Mouse (Mus musculus) neural tube, embryonic 11.5 days (tissue): Measurements from ENCODE around the gene Taok3. TPM values are rescaled to one million over a fixed set of nuclear protein-coding genes. Genes with fewer than 3 reads are reported as not detected.

ENCODE experiments used
- ATAC-seq: fragments of 200-750 bp; cut with Nextera tagmentation; 2 replicates; pipeline ENCODE4 v1.8.0; 2017; ENCODE audit warnings: moderate number of reproducible peaks, mild to moderate bottlenecking, moderate TSS enrichment, moderate library complexity; ENCODE audit not compliant: insufficient read depth, low FRiP score, low TSS enrichment
- DNase-seq: peaks from one replicate; pipeline ENCODE4 v3.0.0-alpha.2; 2015; ENCODE audit warnings: low spot score
- H3K27ac ChIP-seq: fragments of 300-500 bp; sonication (generic); 2 replicates; pipeline ENCODE4 v1.5.1; 2014; ENCODE audit warnings: low read depth, mild to moderate bottlenecking, low read length
- H3K27me3 ChIP-seq: fragments of 300-500 bp; sonication (generic); 2 replicates; pipeline ENCODE4 v1.6.1; 2014; ENCODE audit warnings: mild to moderate bottlenecking, low read length, mixed read lengths; ENCODE audit not compliant: control insufficient read depth, insufficient read depth
- H3K36me3 ChIP-seq: fragments of 300-500 bp; sonication (generic); 2 replicates; pipeline ENCODE4 v1.6.1; 2014; ENCODE audit warnings: mild to moderate bottlenecking, low read length, moderate library complexity, mixed read lengths; ENCODE audit not compliant: control insufficient read depth, insufficient read depth
- H3K4me1 ChIP-seq: fragments of 300-500 bp; sonication (generic); 2 replicates; pipeline ENCODE4 v1.6.1; 2014; ENCODE audit warnings: low read length, mixed read lengths; ENCODE audit not compliant: control insufficient read depth, insufficient read depth
- H3K4me2 ChIP-seq: fragments of 300-500 bp; sonication (generic); 2 replicates; pipeline ENCODE4 v1.6.1; 2014; ENCODE audit warnings: low read depth, mild to moderate bottlenecking, moderate library complexity
- H3K4me3 ChIP-seq: fragments of 300-500 bp; sonication (generic); 2 replicates; pipeline ENCODE4 v1.5.1; 2014; ENCODE audit warnings: low read depth, low read length
- H3K9ac ChIP-seq: fragments of 300-500 bp; sonication (generic); 2 replicates; pipeline ENCODE4 v1.6.1; 2014; ENCODE audit warnings: mild to moderate bottlenecking, low read length
- H3K9me3 ChIP-seq: fragments of 300-500 bp; sonication (generic); 2 replicates; pipeline ENCODE4 v1.6.1; 2016; ENCODE audit warnings: low read length; ENCODE audit not compliant: control insufficient read depth
- WGBS: fragments of 180-500 bp; shearing (Covaris S2); extraction: QIAGEN DNeasy Blood & Tissue Kit; methylation state at CpG from one replicate; pipeline ENCODE4 v1.1.7; 2014; 5-methylcytosine and 5-hydroxymethylcytosine counted together
- polyA plus RNA-seq: library from polyadenylated mRNA; unstranded; fragments of >200 nt; fragmentation: Nextera tagmentation; extraction: Ambion mirVana; gene quantifications from 2 replicates; pipeline ENCODE4 v1.2.1, GENCODE M21; 2014

Taok3 gene
- polyA plus RNA-seq, 1 experiment from 2014 or later: 20.3 TPM

DNA sequence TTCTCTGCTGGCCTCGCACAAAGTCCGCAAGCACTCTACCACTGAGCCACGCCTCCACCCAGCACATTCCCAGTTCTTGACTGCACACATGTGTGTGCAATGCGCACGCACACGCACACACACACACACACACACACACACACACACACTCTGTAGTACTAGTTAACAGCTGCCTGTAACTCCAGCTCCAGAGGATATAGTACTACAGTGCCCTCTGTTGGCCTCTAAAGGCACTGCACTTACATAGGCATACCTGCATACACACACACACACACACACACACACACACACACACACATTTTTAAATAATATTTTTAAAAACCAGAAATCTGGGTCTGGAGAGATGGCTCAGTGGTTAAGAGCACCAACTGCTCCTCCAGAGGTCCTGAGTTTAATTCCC lies 157.9 kb downstream of the Taok3 start:
- Histone ChIP-seq H3K9ac (no peak overlapping the region), H3K27ac (no peak overlapping the region), H3K9me3 (no peaks in the 10 kb centered on the region), H3K36me3 (peaks cover 3% of the 10 kb centered on the region; the same call in 1 of the 2 replicates), H3K4me1 (no peaks in the 10 kb centered on the region), H3K4me3 (no peak overlapping the region), H3K4me2 (no peak overlapping the region), H3K27me3 (no peaks in the 10 kb centered on the region)
- 96% methylated on average over 6 of the region's 6 CpGs for WGBS
- ATAC-seq (no peak), DNase-seq (no peak)

DNA sequence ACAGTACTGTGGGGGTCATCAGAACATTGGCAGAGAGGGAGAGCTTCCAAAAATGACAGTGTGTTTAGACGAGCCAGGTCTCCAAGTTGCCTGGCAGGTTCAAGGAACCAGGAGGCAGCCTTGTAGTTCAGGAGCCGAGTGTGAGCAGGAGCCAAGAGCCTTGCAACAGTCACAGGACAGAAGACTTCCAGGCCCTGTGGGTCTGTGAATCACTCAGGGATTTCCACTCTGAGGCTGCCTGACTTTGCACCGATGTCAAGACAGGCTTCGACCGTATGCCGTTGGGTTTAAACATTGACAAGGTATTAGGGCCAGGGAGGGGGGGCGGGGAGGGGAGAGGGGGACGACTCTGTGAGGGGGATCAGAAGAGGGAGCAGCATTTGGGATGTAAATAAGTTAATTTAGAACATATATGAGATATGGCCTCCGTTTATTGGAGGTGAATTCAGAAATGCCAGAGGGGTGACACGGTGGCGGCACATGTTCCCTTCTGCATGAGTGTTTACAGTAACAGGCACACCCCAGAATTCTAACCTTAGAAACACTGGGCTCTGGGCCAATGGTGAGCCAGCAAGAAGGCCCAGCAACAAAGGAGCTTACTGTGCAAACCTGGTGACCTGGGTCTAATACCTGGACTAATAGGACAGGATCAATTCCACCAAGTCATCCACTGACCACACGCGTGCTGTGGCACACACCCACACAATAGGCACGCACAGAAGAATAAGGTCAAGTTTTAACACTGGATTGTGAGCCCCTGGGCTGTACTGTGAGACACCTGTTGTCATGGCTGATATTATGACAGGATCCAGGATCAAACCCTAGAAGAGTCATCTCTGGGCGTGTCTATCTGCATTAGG lies 159.1 kb downstream of the Taok3 start:
- Histone ChIP-seq H3K9ac (no peak overlapping the region), H3K4me1 (no peaks in the 10 kb centered on the region), H3K27me3 (no peaks in the 10 kb centered on the region), H3K27ac (no peak overlapping the region), H3K36me3 (peaks cover 4% of the 10 kb centered on the region; the same call in 1 of the 2 replicates), H3K4me2 (no peak overlapping the region), H3K4me3 (no peak overlapping the region), H3K9me3 (no peaks in the 10 kb centered on the region)
- DNase-seq (no peak), ATAC-seq (no peak)
- WGBS: 94% methylated on average over 15 of the region's 15 CpGs

DNA sequence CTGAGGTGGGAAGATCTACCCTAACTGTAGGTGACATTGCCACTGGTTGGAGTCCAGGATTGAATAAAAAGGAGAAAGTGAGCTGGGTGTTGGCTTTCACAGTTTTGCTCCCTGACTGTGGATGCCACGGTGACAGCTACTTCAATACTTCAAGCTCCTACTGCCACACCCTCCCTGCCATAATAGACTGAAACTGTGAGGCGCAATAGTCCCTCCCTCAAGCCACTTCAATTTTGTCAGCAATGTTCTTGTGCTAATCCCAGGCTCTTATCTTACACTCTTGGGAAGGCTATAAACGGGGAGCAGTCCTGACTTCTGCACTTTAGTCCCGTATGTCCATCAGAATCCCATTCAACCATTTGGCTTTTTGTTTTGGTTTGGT lies 159.7 kb downstream of the Taok3 start:
- H3K27me3 ChIP-seq: no peaks in the 10 kb centered on the region
- H3K4me1 ChIP-seq: no peaks in the 10 kb centered on the region
- ATAC-seq (no peak), DNase-seq (no peak)
- no peak overlapping the region for H3K4me2 ChIP-seq
- H3K4me3 ChIP-seq: no peak overlapping the region
- peaks cover 6% of the 10 kb centered on the region; the same call in 1 of the 2 replicates for H3K36me3 ChIP-seq
- 78% methylated on average over 4 of the region's 4 CpGs for WGBS
- H3K9me3 ChIP-seq: no peaks in the 10 kb centered on the region
- no peak overlapping the region for H3K9ac ChIP-seq
- H3K27ac ChIP-seq: no peak overlapping the region

DNA sequence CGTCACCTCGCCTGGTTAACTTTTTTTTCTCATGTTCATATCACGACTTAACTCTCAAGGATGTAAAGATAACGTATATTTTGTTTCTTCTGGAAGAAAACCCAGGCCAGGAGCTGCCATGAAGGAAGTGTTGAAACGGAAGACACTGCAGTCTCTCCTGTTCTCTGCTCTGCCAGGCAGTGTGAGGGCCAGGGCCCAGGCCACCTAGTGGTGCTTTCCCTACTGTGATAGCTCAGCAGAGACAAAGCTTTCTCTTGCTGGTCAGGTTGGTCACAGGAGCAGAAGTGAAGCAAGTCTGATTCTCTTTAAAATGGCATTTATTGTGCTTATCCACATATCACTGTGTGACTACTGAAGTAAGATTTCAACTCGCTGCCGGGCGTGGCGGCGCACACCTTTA lies 161.6 kb downstream of the Taok3 start:
- Histone ChIP-seq H3K27ac (no peak overlapping the region), H3K4me1 (peaks cover 9% of the 10 kb centered on the region), H3K27me3 (no peaks in the 10 kb centered on the region), H3K9ac (no peak overlapping the region), H3K36me3 (peaks cover 6% of the 10 kb centered on the region; the same call in 1 of the 2 replicates), H3K4me3 (no peak overlapping the region), H3K4me2 (no peak overlapping the region), H3K9me3 (no peaks in the 10 kb centered on the region)
- DNase-seq (no peak), ATAC-seq (no peak)
- WGBS: 92% methylated on average over 10 of the region's 10 CpGs

DNA sequence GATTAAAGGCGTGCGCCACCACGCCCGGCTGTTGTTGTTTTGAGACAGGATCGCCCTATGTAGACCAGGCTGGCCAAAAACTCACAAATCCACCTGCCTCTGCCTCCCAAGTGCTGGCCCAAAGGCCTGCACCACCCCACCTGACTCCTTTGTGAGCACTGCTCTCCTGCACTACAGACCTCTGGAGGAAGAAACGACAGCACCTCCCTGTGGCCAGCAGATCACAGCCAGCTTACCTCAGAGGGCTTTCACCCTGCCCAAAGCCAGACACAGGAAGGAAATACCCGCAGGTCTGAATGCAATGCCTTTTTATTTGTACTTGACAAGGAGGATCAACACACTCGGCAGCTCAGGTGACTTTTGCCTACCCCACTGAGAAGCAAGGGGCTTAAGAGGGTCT lies 162.4 kb downstream of the Taok3 start:
- no peak overlapping the region for H3K27ac ChIP-seq
- H3K36me3 ChIP-seq: peaks cover 6% of the 10 kb centered on the region; the same call in 1 of the 2 replicates
- H3K9ac ChIP-seq: no peak overlapping the region
- no peak overlapping the region for H3K4me3 ChIP-seq
- H3K4me1 ChIP-seq: peaks cover 10% of the 10 kb centered on the region
- ATAC-seq (no peak), DNase-seq (no peak)
- no peaks in the 10 kb centered on the region for H3K27me3 ChIP-seq
- WGBS: 89% methylated on average over 8 of the region's 8 CpGs
- no peaks in the 10 kb centered on the region for H3K9me3 ChIP-seq
- H3K4me2 ChIP-seq: no peak overlapping the region

DNA sequence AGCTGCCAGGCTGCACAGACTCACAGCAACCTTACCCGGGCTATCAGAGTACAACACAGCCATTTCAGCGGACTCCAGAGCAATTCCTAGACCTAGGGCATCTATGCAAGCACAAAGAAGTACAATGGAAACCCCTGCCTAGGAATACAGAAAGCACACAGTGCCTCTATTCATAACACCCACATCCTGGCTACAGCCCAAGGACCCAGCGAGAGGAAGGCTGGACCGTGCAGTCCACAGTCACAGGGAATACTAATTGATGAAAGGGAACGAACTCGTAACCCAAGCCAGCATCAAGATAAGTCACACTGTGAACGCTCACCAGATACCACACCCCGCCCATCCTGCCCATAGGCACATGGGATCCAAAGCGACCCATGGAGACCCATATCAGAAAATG lies 164.1 kb downstream of the Taok3 start:
- Histone ChIP-seq H3K27ac (no peak overlapping the region), H3K9ac (no peak overlapping the region), H3K4me1 (peaks cover 14% of the 10 kb centered on the region), H3K9me3 (no peaks in the 10 kb centered on the region), H3K4me3 (no peak overlapping the region), H3K36me3 (peaks cover 6% of the 10 kb centered on the region; the same call in 1 of the 2 replicates), H3K4me2 (no peak overlapping the region), H3K27me3 (no peaks in the 10 kb centered on the region)
- DNase-seq (no peak), ATAC-seq (no peak)
- WGBS: 81% methylated on average over 9 of the region's 9 CpGs

DNA sequence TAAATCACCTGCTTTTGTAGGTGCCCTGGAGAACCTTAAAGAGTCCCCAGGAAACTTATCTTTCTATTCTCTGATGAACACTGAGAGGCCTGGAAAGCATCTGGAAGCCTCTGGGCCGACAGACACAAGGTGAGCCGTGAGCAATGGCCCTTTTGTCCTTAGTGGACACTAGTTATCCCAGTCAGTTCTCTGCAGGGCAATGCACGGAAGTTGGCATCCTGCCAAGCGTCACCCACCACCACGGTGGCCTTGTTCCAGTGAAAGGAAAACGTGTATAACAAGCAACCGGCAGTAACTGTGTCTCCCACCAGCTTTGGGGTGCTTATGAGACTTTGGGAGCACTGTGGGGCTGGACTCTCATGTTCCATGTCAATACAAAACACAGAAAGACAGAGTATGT lies 164.8 kb downstream of the Taok3 start:
- no peak overlapping the region for H3K27ac ChIP-seq

DNA sequence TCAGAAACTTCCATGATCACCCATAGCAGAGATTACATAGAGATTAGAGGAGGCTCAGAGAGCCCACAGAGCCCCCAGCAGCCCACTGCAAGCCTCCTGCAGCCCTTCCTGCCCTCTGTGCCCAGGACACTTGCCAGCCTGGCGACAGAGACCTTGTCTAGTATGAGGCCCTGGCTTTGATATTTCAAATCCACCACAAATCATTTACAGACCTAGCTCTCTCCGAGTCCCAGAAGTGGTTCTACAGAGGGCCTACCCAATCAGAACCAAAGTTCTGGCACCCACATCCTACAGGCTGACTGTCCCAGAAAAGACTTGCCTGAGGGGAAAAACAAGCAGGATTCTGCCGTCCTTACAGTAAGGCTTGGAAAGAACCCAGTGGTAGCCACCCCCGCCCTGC lies 165.3 kb downstream of the Taok3 start:
- Histone ChIP-seq H3K4me3 (no peak overlapping the region), H3K27me3 (no peaks in the 10 kb centered on the region), H3K4me1 (peaks cover 14% of the 10 kb centered on the region), H3K4me2 (no peak overlapping the region), H3K27ac (no peak overlapping the region), H3K9ac (no peak overlapping the region), H3K36me3 (peaks cover 6% of the 10 kb centered on the region; the same call in 1 of the 2 replicates), H3K9me3 (no peaks in the 10 kb centered on the region)
- 88% methylated on average over 4 of the region's 4 CpGs for WGBS
- no peak for ATAC-seq
- DNase-seq: no peak

More for the DNA sequence above, 164.8 kb downstream of the Taok3 start:
- no peak overlapping the region for H3K9ac ChIP-seq
- 84% methylated on average over 7 of the region's 7 CpGs for WGBS
- no peaks in the 10 kb centered on the region for H3K27me3 ChIP-seq
- peaks cover 6% of the 10 kb centered on the region; the same call in 1 of the 2 replicates for H3K36me3 ChIP-seq
- no peak overlapping the region for H3K4me2 ChIP-seq
- peaks cover 14% of the 10 kb centered on the region for H3K4me1 ChIP-seq
- H3K4me3 ChIP-seq: no peak overlapping the region
- ATAC-seq (no peak), DNase-seq (no peak)
- no peaks in the 10 kb centered on the region for H3K9me3 ChIP-seq

DNA sequence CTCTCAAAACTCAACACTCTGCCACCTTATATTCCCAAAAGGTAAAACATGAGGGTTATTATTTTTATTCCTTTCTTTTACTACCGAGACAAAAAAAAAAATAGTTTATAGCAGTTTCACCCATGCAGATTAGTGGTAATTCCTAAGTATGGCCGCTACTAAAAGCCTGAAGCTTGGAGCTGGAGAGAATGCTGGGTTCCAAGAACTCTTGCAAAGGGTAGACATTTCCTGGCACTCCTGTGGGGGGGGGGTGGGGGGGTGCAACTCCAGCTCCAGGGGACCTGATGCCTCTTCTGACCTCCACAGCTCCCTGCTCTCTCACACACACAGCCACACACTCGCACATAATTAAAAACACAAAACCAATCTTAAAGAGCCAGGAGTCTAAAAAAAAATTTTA lies 166.4 kb downstream of the Taok3 start:
- WGBS: 52% methylated on average over 3 of the region's 3 CpGs
- Histone ChIP-seq H3K4me3 (peak overlapping the region; percentile 86), H3K27ac (no peak overlapping the region), H3K4me2 (peak overlapping the region; percentile 55), H3K4me1 (peaks cover 14% of the 10 kb centered on the region), H3K36me3 (peaks cover 6% of the 10 kb centered on the region; the same call in 1 of the 2 replicates), H3K9ac (peak overlapping the region; percentile 70), H3K27me3 (no peaks in the 10 kb centered on the region), H3K9me3 (no peaks in the 10 kb centered on the region)
- no peak for DNase-seq
- ATAC-seq: no peak
